Mouse (Mus musculus) liver, postnatal 0 days (tissue): ENCODE measurements around the gene Sema5a. TPM values are rescaled to one million over a fixed set of nuclear protein-coding genes. Genes with fewer than 3 reads are reported as not detected.

ENCODE experiments used
- ATAC-seq: fragments of 200-750 bp; cut with Nextera tagmentation; 2 replicates; pipeline ENCODE4 v1.8.0; 2017; ENCODE audit warnings: mild to moderate bottlenecking, moderate library complexity
- DNase-seq: peaks from one replicate; pipeline ENCODE4 v3.0.0-alpha.2; 2016
- H3K27ac ChIP-seq: fragments of 300-500 bp; sonication (generic); 2 replicates; pipeline ENCODE4 v1.5.1; 2014; ENCODE audit warnings: antibody characterized with exemption, moderate library complexity, mild to moderate bottlenecking, low read depth
- H3K27me3 ChIP-seq: fragments of 300-500 bp; sonication (generic); 2 replicates; pipeline ENCODE4 v1.6.1; 2014; ENCODE audit warnings: low read length, control low read depth, mixed read lengths; ENCODE audit not compliant: insufficient read depth
- H3K36me3 ChIP-seq: fragments of 300-500 bp; sonication (generic); replicated peaks from 2 replicates; pipeline ENCODE4 v1.6.1; 2014; ENCODE audit warnings: mild to moderate bottlenecking, control low read depth, low read length, moderate library complexity, mixed read lengths; ENCODE audit not compliant: insufficient read depth
- H3K4me1 ChIP-seq: fragments of 300-500 bp; sonication (generic); 2 replicates; pipeline ENCODE4 v1.6.1; 2014; ENCODE audit warnings: antibody characterized with exemption, mild to moderate bottlenecking, control low read depth; ENCODE audit not compliant: insufficient read depth
- H3K4me2 ChIP-seq: fragments of 300-500 bp; sonication (generic); 2 replicates; pipeline ENCODE4 v1.6.1; 2014; ENCODE audit warnings: low read depth, mild to moderate bottlenecking, low read length, moderate library complexity, mixed read lengths
- H3K4me3 ChIP-seq: fragments of 300-500 bp; sonication (generic); 2 replicates; pipeline ENCODE4 v1.5.1; 2014; ENCODE audit warnings: low read depth, low read length
- H3K9ac ChIP-seq: fragments of 300-500 bp; sonication (generic); replicated peaks from 2 replicates; pipeline ENCODE4 v1.6.1; 2014; ENCODE audit warnings: mild to moderate bottlenecking, moderate library complexity
- H3K9me3 ChIP-seq: fragments of 300-500 bp; sonication (generic); 2 replicates; pipeline ENCODE4 v1.6.1; 2016; ENCODE audit warnings: mild to moderate bottlenecking, control low read depth, low read length, mixed read lengths
- CTCF ChIP-seq: sonication (generic); IDR thresholded peaks from 2 replicates; pipeline ENCODE4 v1.5.1; 2016; ENCODE audit warnings: antibody characterized with exemption, low read depth
- EP300 ChIP-seq: IDR thresholded peaks from 2 replicates; pipeline ENCODE4 v1.6.1; 2016; ENCODE audit warnings: antibody characterized with exemption, low read depth, mild to moderate bottlenecking
- WGBS: fragments of 180-500 bp; shearing (Covaris S2); extraction: QIAGEN DNeasy Blood & Tissue Kit; methylation state at CpG from one replicate; pipeline ENCODE4 v1.1.7; 2014; ENCODE audit not compliant: insufficient replicate concordance; 5-methylcytosine and 5-hydroxymethylcytosine counted together
- polyA plus RNA-seq: library from polyadenylated mRNA; unstranded; fragments of >200 nt; fragmentation: Nextera tagmentation; extraction: Ambion mirVana; gene quantifications from 2 replicates; pipeline ENCODE4 v1.2.1, GENCODE M21; 2015

Sema5a gene
- polyA plus RNA-seq, 1 experiment from 2014 or later, result 0.36 TPM

DNA sequence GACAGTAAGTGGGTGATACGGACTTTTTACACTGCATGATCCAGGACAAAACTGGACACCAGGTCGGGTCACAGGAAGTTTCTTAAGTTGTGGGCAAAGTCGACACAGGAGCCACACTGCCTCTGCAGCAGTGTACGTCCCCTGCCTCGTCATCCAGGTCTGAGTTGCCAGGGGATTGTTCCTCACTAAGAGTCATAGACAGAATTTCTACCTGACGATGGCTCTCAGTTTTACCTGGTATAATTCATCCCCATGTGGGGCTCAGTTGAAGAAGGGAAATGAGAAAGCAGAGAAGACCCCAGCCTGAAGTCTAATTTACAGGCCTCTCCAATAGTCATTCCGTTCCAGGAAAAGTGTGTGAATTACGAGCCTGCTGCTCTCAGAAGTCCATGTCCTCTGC, 66.2 kb downstream of the Sema5a start:
- TF ChIP-seq CTCF (no peak), EP300 (no peak)
- WGBS, result 66% methylated on average over 8 of the region's 8 CpGs
- no peaks in the 10 kb centered on the region for H3K4me1 ChIP-seq
- no peak overlapping the region for H3K4me2 ChIP-seq
- H3K27me3 ChIP-seq, result no peaks in the 10 kb centered on the region
- no peak overlapping the region for H3K4me3 ChIP-seq
- no peak overlapping the region for H3K9ac ChIP-seq
- no peak for ATAC-seq
- H3K9me3 ChIP-seq, result no peaks in the 10 kb centered on the region
- H3K27ac ChIP-seq, result no peak overlapping the region
- no peak for DNase-seq
- no peaks in the 10 kb centered on the region for H3K36me3 ChIP-seq

DNA sequence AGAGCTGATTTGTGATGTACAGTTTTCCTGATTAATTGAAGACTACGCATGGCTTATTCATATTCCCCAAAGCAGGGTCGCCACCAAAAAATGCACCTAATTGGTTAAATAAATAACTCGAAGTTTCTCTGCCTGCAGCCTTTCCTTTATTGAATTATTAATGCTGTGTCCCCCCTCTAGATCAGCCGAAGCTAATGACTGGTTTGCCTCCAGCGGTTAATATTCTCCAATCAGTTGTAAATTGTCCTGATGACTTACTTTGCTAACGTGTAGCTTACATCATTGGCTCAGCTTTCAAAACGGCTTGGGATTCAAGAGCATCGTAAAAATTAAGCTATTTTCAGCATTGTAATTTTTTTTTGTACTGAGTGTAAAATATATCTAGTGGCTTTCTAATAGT, 66.7 kb downstream of the Sema5a start:
- Histone ChIP-seq H3K4me3 (no peak overlapping the region), H3K9me3 (no peaks in the 10 kb centered on the region), H3K9ac (no peak overlapping the region), H3K27me3 (no peaks in the 10 kb centered on the region), H3K4me2 (no peak overlapping the region), H3K27ac (no peak overlapping the region), H3K36me3 (no peaks in the 10 kb centered on the region), H3K4me1 (no peaks in the 10 kb centered on the region)
- DNase-seq (no peak), ATAC-seq (no peak)
- WGBS, result 79% methylated on average over 8 of the region's 8 CpGs
- TF ChIP-seq EP300, result no peak
- no peak for TF ChIP-seq CTCF

DNA sequence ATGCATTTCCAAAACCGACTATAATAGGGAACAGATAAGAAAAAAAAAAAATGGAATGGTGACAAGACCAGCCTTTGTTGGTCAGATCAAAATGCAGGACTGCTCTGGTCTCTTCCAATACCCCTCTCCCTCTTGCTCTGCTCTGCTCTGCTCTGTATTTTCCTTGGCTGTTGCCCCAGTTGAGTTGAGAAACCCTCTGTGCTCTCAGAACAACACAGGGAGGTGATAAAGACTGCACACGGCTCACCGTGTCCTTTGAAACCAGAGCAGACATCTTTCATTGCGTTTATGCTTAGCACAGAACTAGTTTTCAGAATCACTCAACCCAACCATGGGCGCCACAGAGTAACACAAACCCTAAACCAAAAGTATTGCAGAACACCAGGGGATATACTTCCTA, 72.5 kb downstream of the Sema5a start:
- no peak overlapping the region for H3K4me3 ChIP-seq
- no peak overlapping the region for H3K4me2 ChIP-seq
- no peaks in the 10 kb centered on the region for H3K36me3 ChIP-seq
- WGBS, result 78% methylated on average over 5 of the region's 5 CpGs
- no peak for DNase-seq
- TF ChIP-seq EP300, result no peak
- no peak for TF ChIP-seq CTCF
- no peak overlapping the region for H3K9ac ChIP-seq
- H3K4me1 ChIP-seq, result no peaks in the 10 kb centered on the region
- no peak overlapping the region for H3K27ac ChIP-seq
- no peaks in the 10 kb centered on the region for H3K9me3 ChIP-seq
- no peaks in the 10 kb centered on the region for H3K27me3 ChIP-seq
- ATAC-seq, result no peak

DNA sequence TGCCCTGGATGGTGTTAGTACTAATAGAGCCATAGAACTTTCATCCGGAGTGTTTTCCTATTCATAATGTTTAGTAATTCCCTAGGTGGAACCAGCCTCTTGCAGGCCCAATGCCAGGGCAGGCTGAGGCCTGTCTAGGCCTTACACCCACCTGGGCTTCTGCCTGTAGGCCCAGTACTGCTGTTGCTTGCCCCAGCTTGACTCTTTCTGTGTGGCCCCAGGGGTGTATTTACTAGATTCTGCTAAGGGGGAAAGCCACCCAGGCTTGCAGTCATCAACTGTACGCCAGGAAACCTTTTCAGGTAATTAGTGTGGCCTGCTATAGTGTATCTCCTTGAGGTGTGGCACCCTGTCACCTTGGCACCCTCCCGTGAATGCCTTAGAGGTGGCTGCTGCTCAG, 76.1 kb downstream of the Sema5a start:
- TF ChIP-seq EP300 (no peak), CTCF (no peak)
- WGBS, result 73% methylated on average over 3 of the region's 3 CpGs
- no peaks in the 10 kb centered on the region for H3K4me1 ChIP-seq

DNA sequence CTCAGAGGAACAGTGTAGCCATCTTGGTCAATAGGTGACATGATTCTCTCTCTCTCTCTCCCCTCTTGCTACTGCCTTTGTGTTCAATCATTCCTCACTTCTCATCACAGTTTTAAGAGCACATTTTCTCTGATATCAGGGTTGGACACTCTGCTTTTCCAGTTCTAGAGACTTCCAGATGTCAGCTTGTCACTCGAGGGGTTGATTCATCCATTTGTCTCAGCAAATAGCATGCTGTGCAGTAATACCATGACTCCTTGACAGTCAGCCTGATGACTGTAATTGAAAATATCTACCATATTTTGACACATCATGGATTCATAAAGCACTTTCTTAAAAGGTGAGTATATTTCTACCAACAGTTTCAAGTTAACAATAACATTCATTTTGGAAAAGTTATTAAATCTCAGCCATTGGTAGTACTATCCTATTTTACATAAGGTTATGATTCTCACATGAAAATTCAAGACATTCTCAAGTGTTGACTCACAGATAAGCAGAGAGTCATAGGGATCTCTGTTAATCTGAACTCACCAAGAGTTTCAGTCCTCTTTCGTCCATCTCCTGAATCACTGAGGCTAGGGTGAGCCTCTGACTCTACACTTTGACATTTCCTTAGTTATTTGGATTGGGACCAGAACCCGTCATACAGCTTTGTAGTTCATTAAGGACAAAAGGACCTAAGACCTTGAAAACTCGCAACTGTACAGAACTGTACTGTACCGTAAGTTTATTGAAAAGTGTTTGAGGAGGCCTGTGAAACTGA, 78.0 kb downstream of the Sema5a start:
- Histone ChIP-seq H3K27me3 (no peaks in the 10 kb centered on the region), H3K9ac (no peak overlapping the region), H3K9me3 (no peaks in the 10 kb centered on the region), H3K4me1 (no peaks in the 10 kb centered on the region), H3K4me3 (no peak overlapping the region), H3K27ac (no peak overlapping the region), H3K36me3 (no peaks in the 10 kb centered on the region), H3K4me2 (no peak overlapping the region)
- ATAC-seq (no peak), DNase-seq (no peak)
- TF ChIP-seq EP300, result no peak
- no peak for TF ChIP-seq CTCF
- 72% methylated on average over 5 of the region's 5 CpGs for WGBS

More for the DNA sequence above, 76.1 kb downstream of the Sema5a start:
- Histone ChIP-seq H3K9ac (no peak overlapping the region), H3K27me3 (no peaks in the 10 kb centered on the region), H3K27ac (no peak overlapping the region), H3K36me3 (no peaks in the 10 kb centered on the region), H3K9me3 (no peaks in the 10 kb centered on the region), H3K4me3 (no peak overlapping the region), H3K4me2 (no peak overlapping the region)
- ATAC-seq, result no peak
- no peak for DNase-seq

DNA sequence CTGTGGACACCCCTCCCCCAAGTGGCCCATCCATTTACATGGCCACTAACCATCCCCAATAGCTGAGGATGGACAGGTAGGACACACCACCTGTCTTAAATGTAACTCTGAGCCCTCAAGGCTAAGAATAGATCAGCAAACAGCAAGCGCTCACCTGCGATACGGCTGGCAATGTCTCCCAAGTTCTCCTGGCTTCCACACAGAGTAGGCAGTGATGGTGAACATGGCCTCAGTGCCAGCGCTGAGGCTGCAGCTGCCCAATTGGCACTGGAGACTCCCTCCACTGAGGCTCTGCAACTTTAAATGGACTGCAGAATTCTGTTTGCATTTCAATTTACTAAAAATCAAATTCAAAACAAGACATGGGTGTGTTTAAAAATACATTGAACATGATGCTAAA, 78.6 kb downstream of the Sema5a start:
- Histone ChIP-seq H3K4me3 (no peak overlapping the region), H3K9ac (no peak overlapping the region), H3K27me3 (no peaks in the 10 kb centered on the region), H3K4me1 (no peaks in the 10 kb centered on the region), H3K9me3 (no peaks in the 10 kb centered on the region), H3K4me2 (no peak overlapping the region), H3K36me3 (no peaks in the 10 kb centered on the region), H3K27ac (no peak overlapping the region)
- DNase-seq (no peak), ATAC-seq (no peak)
- TF ChIP-seq CTCF (no peak), EP300 (no peak)
- 87% methylated on average over 4 of the region's 4 CpGs for WGBS
